Mouse (Mus musculus): Measurements from ENCODE around the gene Rab30. TPM values are rescaled to one million over a fixed set of nuclear protein-coding genes. Genes with fewer than 3 reads are reported as not detected.

The Rab30 gene
- polyA plus RNA-seq, 2 experiments: 12.6 to 22.7 TPM

- no peaks in the 10 kb centered on the region for H3K9me3 ChIP-seq (ENCODE audit: control insufficient read depth, low read length)
- ATAC-seq (ENCODE audit: low FRiP score, low read depth): no peak
- WGBS: 61% methylated on average over 7 of the region's 7 CpGs
- H3K4me1 ChIP-seq (ENCODE audit: control insufficient read depth, insufficient read depth, low read length): peaks cover 11% of the 10 kb centered on the region
- H3K4me3 ChIP-seq (replicated peaks; ENCODE audit: low read length): no peak overlapping the region
- no peak overlapping the region for H3K9ac ChIP-seq (ENCODE audit: low read depth, low read length, severe bottlenecking)
- H3K27ac ChIP-seq (replicated peaks; ENCODE audit: low read depth, low read length): no peak overlapping the region
- no peak for TF ChIP-seq POLR2A (IDR thresholded peaks at IDR 0.05; ENCODE audit: borderline replicate concordance, extremely low read depth, insufficient read depth, insufficient read length)
- no peak overlapping the region for H3K4me2 ChIP-seq (replicated peaks; ENCODE audit: low read depth, low read length, severe bottlenecking)
- no peaks in the 10 kb centered on the region for H3K27me3 ChIP-seq (ENCODE audit: control insufficient read depth, insufficient read depth, low read length)
- DNase-seq (ENCODE audit: low spot score): no peak
- 0 out of 2 replicates have a peak, but pooled peaks cover 1% of the 10 kb centered on the region for H3K36me3 ChIP-seq (ENCODE audit: control insufficient read depth, insufficient read depth, low read length)
Observed at GRCm38 (mm10) chr7:92820941-92821465, 79.6 kb downstream of the Rab30 start.

GRCm38 (mm10) chr7:92821871-92822270 is 80.5 kb downstream of the Rab30 start:
- H3K9ac ChIP-seq (ENCODE audit: low read depth, low read length, severe bottlenecking): no peak overlapping the region
- no peaks in the 10 kb centered on the region for H3K9me3 ChIP-seq (ENCODE audit: control insufficient read depth, low read length)
- DNase-seq (ENCODE audit: low spot score) (peak; percentile 82), ATAC-seq (ENCODE audit: low FRiP score, low read depth) (peak; percentile 63; the same call in 1 of the 2 replicates)
- H3K4me2 ChIP-seq (replicated peaks; ENCODE audit: low read depth, low read length, severe bottlenecking): no peak overlapping the region
- H3K4me1 ChIP-seq (ENCODE audit: control insufficient read depth, insufficient read depth, low read length): peaks cover 11% of the 10 kb centered on the region
- no peak overlapping the region for H3K4me3 ChIP-seq (replicated peaks; ENCODE audit: low read length)
- no peak for TF ChIP-seq POLR2A (IDR thresholded peaks at IDR 0.05; ENCODE audit: borderline replicate concordance, extremely low read depth, insufficient read depth, insufficient read length)
- H3K27ac ChIP-seq (replicated peaks; ENCODE audit: low read depth, low read length): 0 out of 2 replicates have a peak overlapping the region, but pooled peaks have one; percentile 38
- H3K36me3 ChIP-seq (ENCODE audit: control insufficient read depth, insufficient read depth, low read length): 0 out of 2 replicates have a peak, but pooled peaks cover 5% of the 10 kb centered on the region
- WGBS: 18% methylated on average over 4 of the region's 4 CpGs
- no peaks in the 10 kb centered on the region for H3K27me3 ChIP-seq (ENCODE audit: control insufficient read depth, insufficient read depth, low read length)

- no peak for TF ChIP-seq POLR2A (IDR thresholded peaks at IDR 0.05; ENCODE audit: borderline replicate concordance, extremely low read depth, insufficient read depth, insufficient read length)
- ATAC-seq (ENCODE audit: low FRiP score, low read depth): no peak
- Histone ChIP-seq H3K36me3 (ENCODE audit: control insufficient read depth, insufficient read depth, low read length) (0 out of 2 replicates have a peak, but pooled peaks cover 5% of the 10 kb centered on the region), H3K9ac (ENCODE audit: low read depth, low read length, severe bottlenecking) (no peak overlapping the region), H3K27ac (replicated peaks; ENCODE audit: low read depth, low read length) (0 out of 2 replicates have a peak overlapping the region, but pooled peaks have one; percentile 38), H3K4me3 (replicated peaks; ENCODE audit: low read length) (no peak overlapping the region), H3K4me1 (ENCODE audit: control insufficient read depth, insufficient read depth, low read length) (peaks cover 11% of the 10 kb centered on the region), H3K4me2 (replicated peaks; ENCODE audit: low read depth, low read length, severe bottlenecking) (no peak overlapping the region), H3K27me3 (ENCODE audit: control insufficient read depth, insufficient read depth, low read length) (no peaks in the 10 kb centered on the region), H3K9me3 (ENCODE audit: control insufficient read depth, low read length) (no peaks in the 10 kb centered on the region)
- 29% methylated on average over 1 of the region's 1 CpGs for WGBS
- no peak for DNase-seq (ENCODE audit: low spot score)
Observed at GRCm38 (mm10) chr7:92822409-92823101, 81.2 kb downstream of the Rab30 start.

DNA sequence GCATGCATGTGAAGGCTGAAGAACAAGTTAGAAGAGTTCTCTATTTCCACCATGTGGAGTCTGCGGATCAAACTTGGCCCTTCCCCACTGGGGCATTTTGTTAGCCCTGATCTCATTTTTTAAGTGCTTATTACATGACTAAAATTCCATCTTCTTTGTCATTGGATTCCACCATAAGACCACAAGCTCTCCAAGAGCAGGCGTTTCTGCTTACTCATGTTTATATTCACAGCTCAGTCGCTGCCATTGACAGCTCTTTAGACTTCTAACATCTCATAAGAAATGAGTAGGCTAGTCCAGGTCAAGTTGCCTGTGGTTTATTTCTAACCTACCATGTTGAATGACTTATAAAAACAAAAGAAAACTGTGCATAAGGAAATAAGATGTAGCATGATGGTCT is 84.8 kb downstream of the Rab30 start:
- no peaks in the 10 kb centered on the region for H3K9me3 ChIP-seq (ENCODE audit: control insufficient read depth, low read length)

GRCm38 (mm10) chr7:92827981-92828380 is 86.6 kb downstream of the Rab30 start:
- no peak overlapping the region for H3K4me2 ChIP-seq (replicated peaks; ENCODE audit: low read depth, low read length, severe bottlenecking)
- H3K9me3 ChIP-seq (ENCODE audit: control insufficient read depth, low read length): no peaks in the 10 kb centered on the region
- H3K4me3 ChIP-seq (replicated peaks; ENCODE audit: low read length): no peak overlapping the region
- H3K9ac ChIP-seq (ENCODE audit: low read depth, low read length, severe bottlenecking): no peak overlapping the region
- 0 out of 2 replicates have a peak, but pooled peaks cover 2% of the 10 kb centered on the region for H3K4me1 ChIP-seq (ENCODE audit: control insufficient read depth, insufficient read depth, low read length)
- H3K36me3 ChIP-seq (ENCODE audit: control insufficient read depth, insufficient read depth, low read length): peaks cover 5% of the 10 kb centered on the region; the same call in 1 of the 2 replicates
- no peak for DNase-seq (ENCODE audit: low spot score)
- H3K27me3 ChIP-seq (ENCODE audit: control insufficient read depth, insufficient read depth, low read length): no peaks in the 10 kb centered on the region
- no peak for TF ChIP-seq POLR2A (IDR thresholded peaks at IDR 0.05; ENCODE audit: borderline replicate concordance, extremely low read depth, insufficient read depth, insufficient read length)
- H3K27ac ChIP-seq (replicated peaks; ENCODE audit: low read depth, low read length): no peak overlapping the region
- ATAC-seq (ENCODE audit: low FRiP score, low read depth): no peak
- 56% methylated on average over 3 of the region's 3 CpGs for WGBS

More for the DNA sequence above, 84.8 kb downstream of the Rab30 start:
- no peak overlapping the region for H3K4me3 ChIP-seq (replicated peaks; ENCODE audit: low read length)
- no peak for TF ChIP-seq POLR2A (IDR thresholded peaks at IDR 0.05; ENCODE audit: borderline replicate concordance, extremely low read depth, insufficient read depth, insufficient read length)
- DNase-seq (ENCODE audit: low spot score) (no peak), ATAC-seq (ENCODE audit: low FRiP score, low read depth) (no peak)
- H3K27ac ChIP-seq (replicated peaks; ENCODE audit: low read depth, low read length): no peak overlapping the region
- no peaks in the 10 kb centered on the region for H3K27me3 ChIP-seq (ENCODE audit: control insufficient read depth, insufficient read depth, low read length)
- WGBS: 91% methylated on average over 3 of the region's 3 CpGs
- peaks cover 11% of the 10 kb centered on the region for H3K4me1 ChIP-seq (ENCODE audit: control insufficient read depth, insufficient read depth, low read length)
- no peak overlapping the region for H3K4me2 ChIP-seq (replicated peaks; ENCODE audit: low read depth, low read length, severe bottlenecking)
- H3K9ac ChIP-seq (ENCODE audit: low read depth, low read length, severe bottlenecking): no peak overlapping the region
- 0 out of 2 replicates have a peak, but pooled peaks cover 5% of the 10 kb centered on the region for H3K36me3 ChIP-seq (ENCODE audit: control insufficient read depth, insufficient read depth, low read length)
